Mouse (Mus musculus): ENCODE measurements around the gene Map1s.

The Map1s gene

DNA sequence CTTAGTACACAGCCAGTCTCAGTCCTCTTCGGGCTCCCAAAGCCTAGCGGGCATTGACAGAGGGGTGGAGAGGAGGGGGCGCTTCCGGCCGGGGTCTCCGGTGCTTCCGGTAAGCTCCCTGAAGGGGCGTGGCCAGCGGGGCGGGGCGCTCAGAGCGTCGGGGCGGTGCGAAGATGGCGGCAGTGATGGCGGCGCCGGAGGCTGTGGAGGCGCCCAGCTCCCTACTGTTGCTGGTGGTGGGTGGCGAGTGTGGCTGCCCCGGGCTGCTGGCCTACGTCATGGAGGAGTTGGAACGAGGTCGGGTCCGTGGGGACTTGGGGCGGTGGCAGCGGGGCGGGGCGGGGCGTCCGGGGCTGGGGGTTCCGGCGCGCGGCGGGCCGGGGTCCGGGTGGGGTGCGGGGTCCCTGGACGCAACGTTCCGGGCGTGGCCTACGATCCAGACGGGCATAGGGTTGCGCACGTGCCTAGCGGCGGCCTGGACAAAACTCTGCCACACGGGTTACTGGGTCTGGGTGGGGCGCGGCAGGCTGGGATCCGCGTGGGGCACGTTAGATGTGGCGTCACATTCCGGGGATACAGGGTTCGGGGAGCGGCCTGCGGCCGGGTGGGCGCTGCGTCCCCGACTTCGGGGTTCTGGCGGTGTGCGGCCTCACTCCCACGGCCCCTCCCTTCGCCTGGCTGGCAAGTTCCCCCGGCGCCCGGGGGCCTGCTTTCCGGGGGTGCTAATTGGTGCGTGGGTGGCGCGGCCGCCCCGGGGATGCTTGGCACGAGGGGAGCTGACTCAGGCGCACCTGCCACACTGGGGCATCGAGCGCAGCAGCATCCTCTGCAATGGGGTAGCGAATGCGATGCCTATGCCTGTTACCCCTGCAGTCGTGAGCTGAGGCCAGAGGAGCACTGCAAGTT, at the start of gene Map1s:
Gene Map1s, plus strand, starts transcription at position 102 of the 906 bp plus-strand sequence.
- DNase-seq (ENCODE audit: low spot score) = peak; percentile 91

DNA sequence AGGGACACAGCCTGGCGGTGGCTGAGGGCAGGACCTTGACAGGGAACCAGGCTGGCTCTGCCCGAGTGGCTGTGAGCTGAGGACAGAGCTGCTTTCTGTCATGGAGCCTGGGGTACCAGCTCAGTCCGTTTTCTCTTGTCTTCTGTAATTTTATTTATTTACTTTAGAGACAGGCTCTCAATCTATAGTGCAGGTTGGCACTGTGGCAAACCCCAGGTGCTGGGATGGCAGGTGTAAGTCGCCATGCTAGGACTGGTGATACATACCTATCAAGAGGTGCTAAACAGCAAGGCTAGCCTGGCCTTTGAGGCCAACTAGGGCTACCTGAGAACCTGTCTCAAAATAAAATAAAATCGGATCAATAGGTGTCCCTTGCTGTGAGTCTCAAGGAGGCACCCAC, 49.7 kb upstream of the Map1s start:
- no peak for DNase-seq (ENCODE audit: low spot score)

DNA sequence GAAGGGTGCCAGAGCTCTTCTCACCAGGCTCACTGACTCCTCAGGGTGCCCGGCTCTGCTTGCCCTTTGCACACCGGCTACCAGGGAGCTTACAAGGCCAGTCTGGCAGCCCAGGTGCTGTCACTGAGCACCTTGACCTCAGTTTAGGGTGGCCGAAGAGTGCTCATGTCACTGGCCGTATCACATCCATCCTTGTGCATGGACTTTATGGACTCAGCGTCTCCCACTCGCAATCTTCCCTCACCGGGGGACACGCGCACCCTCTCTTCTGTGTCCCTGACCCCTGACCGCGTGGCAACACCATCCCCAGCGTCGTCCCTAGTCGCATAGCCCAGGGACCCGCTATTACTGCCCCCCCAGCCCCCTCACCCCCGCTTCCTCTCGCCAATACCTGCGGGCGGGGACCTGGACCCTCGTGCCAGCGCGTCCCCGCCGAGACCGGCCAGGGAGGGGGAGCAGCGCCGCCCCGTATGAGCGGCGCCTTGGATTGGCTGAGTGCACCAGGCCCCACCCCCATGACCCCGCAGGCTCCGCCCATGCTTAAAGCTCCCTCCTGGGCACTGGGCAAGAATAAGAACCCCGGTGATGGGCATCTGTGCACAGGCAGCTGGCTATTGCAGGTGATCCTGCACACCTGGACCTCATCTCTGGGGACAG, 49.1 kb upstream of the Map1s start:
- DNase-seq (ENCODE audit: low spot score) = peak; percentile 70

DNA sequence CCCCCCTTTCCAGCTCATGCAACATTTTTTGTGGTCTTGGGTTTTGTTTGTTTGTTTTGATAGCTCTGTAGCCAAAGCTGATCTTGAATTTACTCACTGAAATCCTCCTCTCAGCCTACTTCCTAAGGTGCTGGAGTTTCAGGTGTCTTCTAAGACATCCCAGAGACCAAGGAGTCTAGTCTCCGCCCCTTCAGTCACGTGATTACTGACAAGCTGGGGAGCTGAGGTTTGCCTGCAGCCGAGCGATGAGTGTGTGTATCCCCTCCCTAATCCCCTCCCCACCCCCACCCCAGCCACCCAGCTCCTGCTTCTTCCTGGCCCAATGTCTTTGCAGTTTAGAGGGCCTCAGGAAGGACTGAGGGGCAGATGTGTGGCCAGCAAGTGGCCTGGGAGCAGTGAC, 48.2 kb upstream of the Map1s start:
- DNase-seq (ENCODE audit: low spot score) = no peak

DNA sequence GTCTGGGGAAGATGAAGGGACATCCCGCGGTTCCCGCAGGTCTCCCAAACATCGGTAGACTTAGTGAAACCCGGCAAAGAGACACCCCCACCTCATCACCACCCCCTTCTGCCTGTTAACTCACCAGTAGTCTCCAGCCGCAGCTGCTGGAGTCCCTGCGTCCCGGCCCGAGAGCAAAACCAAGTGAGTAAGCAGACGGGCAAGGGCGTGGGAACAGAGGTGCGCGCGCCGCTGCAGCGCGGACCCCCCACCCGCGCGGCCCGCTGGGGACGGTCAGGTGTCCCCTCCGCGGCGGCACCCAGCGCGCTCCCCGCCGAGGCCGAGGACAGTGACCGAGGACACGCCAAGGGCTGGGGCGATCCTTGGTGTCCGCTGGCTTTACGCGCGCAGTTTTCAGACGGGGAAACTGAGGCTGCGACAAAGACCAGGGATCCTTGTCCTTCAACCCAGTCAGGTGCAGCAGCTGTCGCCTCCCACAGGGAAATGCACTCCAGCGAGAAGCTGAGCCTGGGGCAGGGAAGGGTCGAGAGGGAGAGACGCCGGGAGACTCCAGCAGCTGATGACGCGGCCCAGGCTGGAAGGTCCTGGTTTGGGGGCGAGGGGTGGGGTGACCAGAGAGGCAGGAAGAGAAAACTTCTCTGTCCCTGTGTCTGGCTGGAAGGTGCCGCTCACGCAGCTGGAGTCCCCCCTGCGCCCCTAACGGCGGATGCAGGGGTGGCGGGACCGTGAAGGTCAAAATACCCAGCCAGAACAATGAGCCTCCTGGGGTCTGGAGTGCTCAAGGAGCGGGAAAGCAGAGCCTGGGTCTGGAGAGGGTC, 42.7 kb upstream of the Map1s start, which contains the start of gene Kcnn1:
Gene Kcnn1, minus strand, starts transcription at position 435 of the 818 bp plus-strand sequence.
- no peak for DNase-seq (ENCODE audit: low spot score)

DNA sequence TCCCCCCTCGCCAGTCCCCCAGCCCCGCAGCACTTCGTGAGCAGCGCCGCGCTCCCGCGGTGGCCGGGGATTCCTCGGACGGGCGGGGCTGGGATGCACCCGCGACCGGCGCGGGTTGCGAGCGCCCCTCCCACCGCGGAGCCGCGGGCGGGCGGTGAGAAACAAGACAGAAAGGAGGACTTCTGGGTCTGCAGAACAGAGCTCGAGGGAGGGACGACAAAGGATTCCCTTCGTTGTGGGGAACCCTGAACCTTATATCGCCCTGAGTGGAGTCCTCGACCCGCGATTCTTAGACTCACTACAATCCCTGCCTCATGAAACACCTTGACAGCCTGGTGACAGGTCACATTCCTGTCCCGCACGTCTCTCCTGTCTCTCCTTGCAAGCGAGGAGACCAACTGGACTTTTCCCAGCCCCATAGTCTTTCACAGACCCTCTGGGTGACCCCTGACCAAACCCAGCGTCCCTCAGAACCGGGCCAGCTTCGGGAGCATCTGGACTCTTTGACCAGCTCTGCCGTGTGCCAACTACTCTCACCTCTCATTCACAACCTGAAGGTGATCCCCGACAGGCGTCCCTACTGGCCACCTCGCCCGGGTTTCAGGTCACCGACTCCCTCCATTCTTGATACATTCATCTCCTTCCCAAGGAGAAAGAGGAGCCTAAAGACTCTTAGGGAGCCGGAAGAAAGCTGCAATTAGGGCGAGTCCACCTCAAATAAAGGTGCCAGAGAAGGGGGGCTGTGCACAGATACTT, 41.6 kb upstream of the Map1s start:
- no peak for DNase-seq (ENCODE audit: low spot score)

DNA sequence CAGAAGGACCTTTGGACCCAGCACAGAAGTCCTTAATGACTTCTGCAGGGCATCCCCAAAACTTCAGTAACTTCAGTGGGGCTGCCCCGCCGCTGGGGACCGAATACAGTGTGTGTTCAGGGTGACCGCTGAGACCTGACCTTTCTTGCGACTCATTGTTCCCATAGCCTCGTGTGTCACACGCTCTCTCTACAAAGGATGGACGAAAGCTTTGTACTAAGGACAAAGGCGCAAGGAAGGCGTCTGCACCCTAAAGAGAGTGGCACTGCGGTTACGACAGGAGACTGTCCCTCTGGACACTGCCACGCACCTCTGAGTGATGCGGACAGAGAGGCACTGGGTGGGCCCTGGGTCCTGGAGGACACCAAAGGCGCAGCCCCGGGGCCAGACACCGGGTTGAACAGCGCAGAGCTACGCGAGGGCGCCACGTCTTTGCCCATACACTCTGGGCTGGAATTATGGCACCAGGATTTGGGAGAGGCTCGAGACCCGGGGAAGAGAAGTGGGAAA, 41.0 kb upstream of the Map1s start:
- DNase-seq (ENCODE audit: low spot score) = no peak

DNA sequence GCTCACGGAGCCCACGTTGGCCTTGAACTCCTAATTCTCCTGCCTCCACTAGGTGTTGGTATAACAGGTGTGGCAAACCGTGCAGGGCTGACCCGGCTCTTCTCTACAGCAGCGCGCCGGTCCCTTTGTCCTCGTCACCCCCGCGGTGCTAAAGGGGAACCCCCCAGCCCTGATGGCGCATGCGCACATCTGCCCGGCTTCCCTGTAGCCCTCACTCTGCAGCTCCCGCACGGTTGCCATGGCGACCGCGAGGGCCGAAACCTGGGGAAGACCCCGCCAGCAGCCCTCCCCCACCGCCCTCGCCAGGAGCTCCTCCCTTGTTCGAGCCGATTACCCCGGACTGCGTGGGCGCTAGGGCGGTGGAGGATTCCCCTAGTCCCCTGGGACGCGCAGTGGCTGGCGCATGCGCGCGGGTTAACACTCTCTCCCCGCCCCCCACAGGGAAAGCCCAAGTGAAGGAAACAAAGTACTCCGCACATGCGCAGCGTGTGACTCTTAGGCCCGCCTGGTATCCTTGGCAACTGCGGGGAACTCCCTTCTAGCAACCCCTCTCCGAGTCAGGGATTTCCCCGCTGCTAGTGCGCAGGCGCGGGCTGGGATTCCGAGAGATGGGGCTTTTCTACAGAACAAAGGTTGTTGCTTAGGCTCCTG, 40.3 kb upstream of the Map1s start:
- DNase-seq (ENCODE audit: low spot score) = peak; percentile 98

DNA sequence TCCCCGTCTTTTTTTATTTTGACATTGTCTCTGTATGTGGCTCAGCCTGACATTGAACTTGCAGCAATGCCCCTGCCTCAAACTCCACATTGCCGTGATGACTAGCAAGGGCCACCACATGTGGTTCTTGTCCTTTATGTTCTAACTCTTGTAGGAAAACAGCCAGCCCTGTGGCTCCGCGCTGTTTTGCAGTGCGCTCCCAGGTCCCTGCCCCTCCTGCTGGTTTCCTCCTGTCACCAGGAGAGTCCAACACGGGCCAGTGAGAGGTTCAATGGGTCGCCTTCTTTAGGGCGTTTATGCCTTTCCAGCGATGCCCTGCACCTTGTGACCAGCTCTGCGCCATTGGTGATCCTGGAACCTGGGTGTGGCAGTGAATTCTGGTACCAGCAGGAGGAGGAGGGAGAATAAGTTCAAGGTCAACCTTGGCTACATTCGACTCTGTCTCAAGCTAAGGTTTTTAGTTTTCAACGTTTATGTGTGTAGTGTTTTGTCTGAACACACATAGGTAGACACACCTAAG, 39.7 kb upstream of the Map1s start:
- DNase-seq (ENCODE audit: low spot score) = no peak

DNA sequence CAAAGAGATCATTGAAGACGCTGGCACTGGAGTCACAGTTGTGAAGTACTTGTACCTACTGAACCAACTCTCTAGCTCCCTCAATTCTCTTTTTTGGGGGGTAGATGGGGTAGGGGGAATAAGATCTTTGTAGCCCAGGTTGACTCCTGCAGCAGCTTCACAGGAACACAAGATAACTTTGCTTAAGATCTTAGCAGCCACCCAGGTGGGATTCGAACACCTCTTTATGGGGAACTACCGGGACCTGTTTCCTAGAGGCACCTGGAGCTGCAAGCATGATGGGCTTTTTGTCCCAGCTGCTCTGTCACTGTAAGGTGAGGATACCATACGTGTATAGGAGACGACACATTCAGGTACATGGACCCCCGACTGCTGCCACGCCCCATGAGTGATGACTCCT, 39.2 kb upstream of the Map1s start:
- no peak for DNase-seq (ENCODE audit: low spot score)

DNA sequence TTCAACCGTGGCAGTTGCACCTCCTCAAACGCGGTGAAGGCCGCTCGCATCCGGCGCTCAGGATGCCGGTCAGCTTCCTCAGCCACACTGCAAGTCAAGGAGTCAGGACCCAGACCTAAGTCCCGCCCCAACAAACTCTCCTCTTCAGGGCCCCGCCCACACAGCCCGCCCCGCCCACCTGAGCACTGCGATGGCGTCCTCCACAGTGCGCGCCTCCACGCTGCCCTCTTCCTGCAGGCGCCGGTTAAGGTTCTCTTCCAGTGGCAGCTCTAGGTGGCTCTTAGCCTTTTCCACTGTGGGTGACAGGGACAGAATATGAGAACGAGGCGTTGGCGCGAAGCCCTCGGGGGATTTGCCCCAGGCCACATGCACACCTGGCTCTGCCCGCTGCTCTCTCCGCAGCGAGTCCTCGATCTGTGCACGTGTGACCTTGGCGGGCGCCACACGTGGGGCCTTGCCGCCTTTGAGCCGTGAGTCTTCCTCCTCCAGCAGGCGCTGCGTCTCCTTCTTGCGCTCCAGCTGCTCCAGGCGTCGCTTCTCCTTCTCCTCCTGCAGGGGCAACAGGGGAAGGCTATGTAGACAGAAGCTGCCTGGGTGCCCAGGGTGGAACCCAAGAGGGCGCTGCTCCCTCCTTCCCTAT, 37.1 kb upstream of the Map1s start:
- peak; percentile 78 for DNase-seq (ENCODE audit: low spot score)

DNA sequence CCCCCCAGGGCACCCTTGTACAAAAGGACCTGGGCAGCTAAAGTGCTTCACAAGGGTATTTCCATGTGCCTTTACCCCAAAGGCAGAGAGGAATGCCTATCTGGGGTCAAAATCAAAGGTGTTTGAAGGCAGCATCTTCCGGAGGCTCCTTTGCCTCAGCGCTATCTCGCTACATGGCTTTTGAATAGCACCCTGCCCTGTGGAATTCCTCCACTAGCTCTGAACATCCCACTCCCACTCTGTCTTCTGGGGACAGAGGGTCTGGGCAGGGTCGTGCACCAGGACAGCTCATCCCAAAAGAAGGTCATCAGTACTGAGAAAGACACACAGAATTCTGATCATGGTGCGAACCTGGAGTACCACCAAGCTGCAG, 36.5 kb upstream of the Map1s start:
- DNase-seq (ENCODE audit: low spot score) = no peak

DNA sequence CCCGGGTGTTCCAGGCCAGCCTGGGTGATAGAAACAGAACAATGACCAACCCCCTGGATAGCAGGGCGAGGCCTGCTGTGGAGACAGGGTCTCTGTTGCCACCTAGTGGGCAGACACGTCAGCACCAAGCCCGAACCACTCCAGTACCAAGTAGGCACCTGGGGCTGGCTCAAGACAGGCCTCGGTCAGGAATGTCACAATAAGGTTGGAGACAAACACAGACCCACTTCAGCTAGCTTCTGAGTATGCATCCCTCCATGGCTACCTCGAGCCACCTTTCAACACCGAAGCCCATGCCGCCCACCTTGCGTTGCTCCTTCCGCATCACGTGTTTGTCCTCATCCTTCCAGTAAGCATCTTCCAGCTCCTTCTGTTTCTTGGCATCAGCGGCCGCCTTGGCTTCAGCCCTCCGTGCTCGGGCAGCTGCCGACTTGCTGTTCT, 36.1 kb upstream of the Map1s start:
- DNase-seq (ENCODE audit: low spot score) = peak; percentile 73

DNA sequence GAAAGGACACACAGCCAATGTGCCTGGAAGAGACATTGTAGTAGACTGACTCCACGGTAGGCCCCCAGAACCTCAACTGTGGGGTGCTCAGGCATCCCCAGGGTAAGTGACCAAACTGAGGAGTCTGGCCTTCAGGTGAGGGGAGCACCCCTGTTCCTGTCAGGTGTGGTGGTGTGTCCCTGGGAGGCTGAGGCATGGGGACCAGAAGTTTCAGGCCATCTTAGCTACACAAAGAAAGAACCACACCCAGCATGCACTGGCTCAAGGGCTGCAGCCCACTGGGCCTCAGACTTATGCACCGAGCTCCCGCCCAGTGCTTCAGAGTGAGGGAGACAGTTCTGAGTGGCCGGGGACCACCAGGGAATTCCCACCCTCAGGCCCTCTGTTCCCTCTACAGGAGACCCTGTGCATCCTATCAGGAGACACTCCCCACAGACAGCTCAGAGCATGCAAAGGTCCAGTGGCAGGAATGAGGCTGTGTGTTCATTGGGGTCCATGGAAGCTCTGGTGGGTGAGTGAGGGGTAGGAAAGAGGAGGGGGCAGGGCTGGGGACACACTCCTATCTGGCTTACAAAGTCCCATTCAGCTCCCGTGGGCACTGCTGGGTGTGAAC, 34.4 kb upstream of the Map1s start:
- DNase-seq (ENCODE audit: low spot score) = no peak

DNA sequence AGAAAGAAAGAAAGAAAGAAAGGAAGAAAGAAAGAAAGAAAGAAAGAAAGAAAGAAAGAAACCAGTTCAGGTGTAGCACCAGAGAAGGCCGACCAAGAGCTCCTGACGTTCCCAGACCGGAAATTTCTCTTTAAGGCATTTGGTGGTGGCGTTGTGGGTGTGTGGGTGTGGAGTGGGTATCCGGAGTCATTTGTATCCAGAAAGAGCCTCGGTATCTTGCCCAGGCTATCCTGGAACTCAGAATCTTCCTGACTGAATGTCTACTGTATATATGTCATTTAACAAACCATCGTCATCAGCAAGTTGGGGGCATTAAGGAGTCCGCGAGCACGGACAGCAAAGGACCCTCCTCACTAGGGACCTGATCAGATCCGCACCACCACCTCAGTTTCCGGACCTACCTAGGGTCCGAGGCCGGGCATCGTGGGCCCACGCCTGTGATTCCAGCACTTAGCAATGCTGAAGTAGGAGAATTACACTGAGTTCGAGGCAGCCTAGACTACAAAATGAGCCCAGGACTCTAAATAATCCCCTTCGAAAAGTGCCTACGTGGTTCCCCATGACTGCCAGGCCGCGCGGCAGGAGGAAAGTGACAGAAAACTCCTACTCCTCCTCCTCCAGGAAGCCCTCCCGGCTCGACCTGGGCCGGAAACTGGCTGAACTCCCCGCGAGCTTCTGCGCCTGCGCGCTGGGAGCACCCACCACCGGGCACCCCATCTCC, 32.9 kb upstream of the Map1s start:
- peak; percentile 38 for DNase-seq (ENCODE audit: low spot score)

DNA sequence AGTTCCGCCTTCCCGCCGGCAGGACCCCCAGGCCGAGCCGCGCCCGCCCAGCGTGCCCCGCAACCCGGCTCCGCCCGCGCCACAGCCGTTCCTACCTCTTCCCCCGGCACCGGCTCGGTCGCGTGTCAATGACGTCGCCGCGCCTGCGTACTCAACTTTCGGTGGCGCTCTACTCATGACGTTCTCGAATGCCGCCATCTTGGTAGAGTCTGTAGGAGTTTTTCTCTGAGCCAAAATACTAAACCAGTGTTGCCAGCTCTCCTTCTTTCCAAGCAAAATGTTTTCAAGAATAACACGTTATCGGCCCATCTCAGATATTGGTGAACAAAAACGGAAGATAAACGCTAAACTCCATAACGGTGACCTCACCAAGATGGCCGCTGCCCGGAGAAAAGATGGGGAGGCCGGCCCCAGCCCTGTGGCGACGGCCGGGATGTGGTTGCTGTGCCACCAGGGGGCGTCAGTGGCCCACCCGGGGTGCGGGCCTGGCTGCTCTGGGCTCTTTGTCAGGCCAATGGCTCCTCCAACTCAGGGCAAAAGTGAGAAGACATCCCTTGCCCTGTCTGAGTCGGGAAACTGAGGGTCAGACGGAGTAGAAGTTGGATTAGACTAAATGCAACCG, 32.3 kb upstream of the Map1s start, which contains the start of gene Ccdc124:
Gene Ccdc124, minus strand, starts transcription at position 572 of the 622 bp plus-strand sequence.
- peak; percentile 96 for DNase-seq (ENCODE audit: low spot score)

DNA sequence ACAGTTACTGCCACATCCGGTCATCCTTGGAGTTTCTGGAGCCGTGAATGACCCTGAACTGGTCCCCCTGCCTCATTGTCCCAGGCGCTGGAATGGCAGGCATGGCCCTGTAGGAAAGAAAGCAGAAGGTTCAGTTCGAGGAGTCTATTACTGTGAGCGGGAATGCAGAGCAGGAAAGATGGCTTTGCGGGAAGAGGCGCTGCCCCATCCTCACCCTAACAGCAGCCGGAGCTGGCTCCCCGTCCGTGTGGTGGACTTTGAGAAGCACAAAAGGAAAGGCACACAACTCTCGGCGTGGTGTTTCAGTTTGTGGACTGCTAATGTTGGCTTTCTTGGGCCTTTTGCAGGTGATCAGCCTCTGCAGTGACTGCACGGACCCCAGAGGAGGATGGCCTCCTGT, 31.3 kb upstream of the Map1s start:
- DNase-seq (ENCODE audit: low spot score) = no peak

DNA sequence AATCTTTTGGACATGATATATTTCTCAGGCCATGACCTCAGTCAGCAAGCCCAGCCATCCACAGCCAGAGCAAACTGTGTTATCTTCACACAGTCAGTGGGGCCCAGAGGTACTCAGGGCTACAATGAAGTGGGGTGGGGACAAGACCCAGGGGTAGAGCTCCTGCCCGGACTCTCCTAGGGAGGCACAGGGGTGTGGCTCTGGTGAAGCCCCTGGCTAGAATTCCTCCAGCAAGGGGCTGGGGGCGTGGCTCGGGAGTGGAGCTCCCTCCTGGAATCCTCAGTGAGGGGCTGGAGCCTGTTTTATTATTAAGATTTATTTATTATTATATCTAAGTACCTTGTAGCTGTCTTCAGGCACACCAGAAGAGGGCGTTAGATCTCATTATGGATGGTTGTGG, 29.4 kb upstream of the Map1s start:
- no peak for DNase-seq (ENCODE audit: low spot score)

DNA sequence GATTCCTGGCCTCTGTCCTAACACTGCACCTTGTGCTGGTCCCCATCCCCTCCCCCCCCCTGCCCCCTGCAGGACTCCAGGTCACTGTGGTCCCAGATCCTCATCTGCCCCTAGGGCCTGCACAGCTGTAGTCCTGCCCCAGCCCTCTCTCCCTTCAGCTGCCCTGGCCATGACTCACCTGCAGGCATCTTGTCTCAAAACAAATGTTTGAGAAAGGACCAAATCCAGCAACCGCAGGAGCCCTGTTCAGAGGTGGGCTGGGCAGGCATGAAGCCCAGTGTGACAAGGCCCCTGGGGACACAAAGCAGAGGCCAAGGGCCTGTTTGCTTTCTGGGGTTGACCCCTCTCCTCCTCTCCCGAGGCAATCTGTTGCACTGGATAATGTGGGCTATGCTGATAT, 27.6 kb upstream of the Map1s start:
- DNase-seq (ENCODE audit: low spot score) = no peak
